Mouse (Mus musculus) brain, adult 2 months (tissue): ENCODE results near the gene Krtap5-1.
"Not testable (repeated sequence)": the region's sequence is repeated elsewhere in the genome, so short reads cannot be mapped to it uniquely, and the experiment has no call there.

ENCODE experiments used
- DNase-seq: peaks from one replicate; pipeline ENCODE4 v3.0.0; 2011; ENCODE audit warnings: low read depth, low spot score

The Krtap5-1 gene

GRCm38 (mm10) chr7:142297018-142297417, at the start of gene Krtap5-1:
Gene Krtap5-1, minus strand, starts transcription at chr7:142297118.
- not testable (repeated sequence) for DNase-seq

- no peak for DNase-seq
Measured at GRCm38 (mm10) chr7:142342247-142342640, 45.3 kb upstream of the Krtap5-1 start.

GRCm38 (mm10) chr7:142341564-142342246, 44.8 kb upstream of the Krtap5-1 start:
- no peak for DNase-seq

- DNase-seq, result peak; percentile 41
Measured at GRCm38 (mm10) chr7:142340269-142340970, 43.5 kb upstream of the Krtap5-1 start.

- DNase-seq, result peak; percentile 95
Measured at GRCm38 (mm10) chr7:142335151-142335550, 38.2 kb upstream of the Krtap5-1 start.

GRCm38 (mm10) chr7:142334246-142334645, 37.3 kb upstream of the Krtap5-1 start:
- DNase-seq, result peak; percentile 95

- DNase-seq, result not testable (repeated sequence)
Measured at GRCm38 (mm10) chr7:142332741-142333140, 35.8 kb upstream of the Krtap5-1 start.

GRCm38 (mm10) chr7:142331281-142331680, 34.4 kb upstream of the Krtap5-1 start:
- DNase-seq, result no peak

GRCm38 (mm10) chr7:142330271-142330724, 33.4 kb upstream of the Krtap5-1 start:
- no peak for DNase-seq

GRCm38 (mm10) chr7:142328507-142328906, 31.6 kb upstream of the Krtap5-1 start:
- DNase-seq, result no peak

- no peak for DNase-seq
Measured at GRCm38 (mm10) chr7:142326714-142327445, 30.0 kb upstream of the Krtap5-1 start.

GRCm38 (mm10) chr7:142323396-142324117, 26.6 kb upstream of the Krtap5-1 start:
- peak; percentile 31 for DNase-seq

GRCm38 (mm10) chr7:142322641-142323040, 25.7 kb upstream of the Krtap5-1 start:
- DNase-seq, result no peak

- not testable (repeated sequence) for DNase-seq
Measured at GRCm38 (mm10) chr7:142321637-142322306, 24.9 kb upstream of the Krtap5-1 start.

- no peak for DNase-seq
Measured at GRCm38 (mm10) chr7:142320906-142321305, 24.0 kb upstream of the Krtap5-1 start.

GRCm38 (mm10) chr7:142319124-142319523, 22.2 kb upstream of the Krtap5-1 start:
- DNase-seq, result peak; percentile 80

GRCm38 (mm10) chr7:142317216-142317615, 20.3 kb upstream of the Krtap5-1 start:
- DNase-seq, result no peak

- peak; percentile 55 for DNase-seq
Measured at GRCm38 (mm10) chr7:142316558-142316957, 19.6 kb upstream of the Krtap5-1 start.

- DNase-seq, result no peak
Measured at GRCm38 (mm10) chr7:142314600-142315285, 17.8 kb upstream of the Krtap5-1 start.

GRCm38 (mm10) chr7:142303929-142304328, 7.0 kb upstream of the Krtap5-1 start:
- not testable (repeated sequence) for DNase-seq
